Mouse (Mus musculus) CH12.LX (cell line): ENCODE measurements around the gene Gdf15. TPM values are rescaled to one million over a fixed set of nuclear protein-coding genes. Genes with fewer than 3 reads are reported as not detected.

Experiments used
- DNase-seq: peaks from one replicate; pipeline ENCODE4 v3.0.0-alpha.2; 2013; ENCODE audit errors: extremely low read depth
- H3K27ac ChIP-seq: 2 replicates; pipeline ENCODE4 v1.5.1; 2012; ENCODE audit warnings: low read depth, mild to moderate bottlenecking, control low read depth, moderate library complexity; ENCODE audit not compliant: insufficient read depth
- H3K27me3 ChIP-seq: replicated peaks from 2 replicates; pipeline ENCODE3; 2012; ENCODE audit warnings: inconsistent platforms
- H3K36me3 ChIP-seq, 2 experiments: replicated peaks in 1 of 2; 2 replicates each; pipeline versions ENCODE3 to v1.6.1; 2012; ENCODE audit warnings: inconsistent platforms in 1 of 2, low read length in 1 of 2, mild to moderate bottlenecking in 1 of 2, mixed read lengths in 1 of 2, moderate library complexity in 1 of 2; ENCODE audit not compliant: control insufficient read depth in 1 of 2, insufficient read depth in 1 of 2
- H3K4me1 ChIP-seq, 2 experiments: 2 replicates each; pipeline ENCODE4 v1.6.1; 2012; ENCODE audit warnings: inconsistent platforms in 1 of 2, moderate library complexity in 1 of 2; ENCODE audit not compliant: insufficient read depth in 2 of 2, control insufficient read depth in 1 of 2
- H3K4me2 ChIP-seq: 2 replicates; pipeline ENCODE4 v1.6.1; 2012; ENCODE audit warnings: low read depth, mild to moderate bottlenecking, control low read depth; ENCODE audit not compliant: poor library complexity, insufficient read depth, severe bottlenecking
- H3K4me3 ChIP-seq, 3 experiments: fragments of 150-350 bp in 1 of 3; sonication (generic) in 1 of 3; replicated peaks in 1 of 3; 2 replicates each; pipeline versions ENCODE3 to v1.5.1; 2011 to 2012; ENCODE audit warnings: low read depth in 2 of 3, low read length in 2 of 3, mild to moderate bottlenecking in 2 of 3, moderate library complexity in 2 of 3, control low read depth in 1 of 3, improper control_type of control experiment in 1 of 3, inconsistent platforms in 1 of 3, mixed read lengths in 1 of 3; ENCODE audit not compliant: poor library complexity in 1 of 3
- H3K79me2 ChIP-seq: replicated peaks from 2 replicates; pipeline ENCODE4 v1.6.1; 2012; ENCODE audit warnings: mild to moderate bottlenecking, moderate library complexity; ENCODE audit not compliant: control insufficient read depth, poor library complexity, insufficient read depth, severe bottlenecking; ENCODE audit errors: extremely low read depth
- H3K9ac ChIP-seq: 2 replicates; pipeline ENCODE4 v1.6.1; 2012; ENCODE audit warnings: low read depth, mild to moderate bottlenecking, control low read depth, moderate library complexity; ENCODE audit not compliant: insufficient read depth
- H3K9me3 ChIP-seq: replicated peaks from 2 replicates; pipeline ENCODE3; 2012; ENCODE audit warnings: low read length, inconsistent platforms, mixed read lengths
- CHD1 ChIP-seq: IDR thresholded peaks from 2 replicates; pipeline ENCODE4 v1.6.1; 2012; ENCODE audit warnings: low read depth, low read length, improper control_type of control experiment, inconsistent platforms
- CHD2 ChIP-seq: IDR thresholded peaks from 2 replicates; pipeline ENCODE4 v1.6.1; 2011; ENCODE audit warnings: low read length, improper control_type of control experiment
- CTCF ChIP-seq, 2 experiments: IDR thresholded peaks in 1 of 2; conservative IDR thresholded peaks in 1 of 2; 2 replicates each; pipeline ENCODE4 v1.5.1; 2011 to 2012; ENCODE audit warnings: low read depth in 2 of 2, low read length in 2 of 2, improper control_type of control experiment in 1 of 2, inconsistent platforms in 1 of 2, mild to moderate bottlenecking in 1 of 2, moderate library complexity in 1 of 2
- EP300 ChIP-seq: IDR thresholded peaks from 2 replicates; pipeline ENCODE4 v1.6.1; 2011; ENCODE audit warnings: low read length, improper control_type of control experiment
- ETS1 ChIP-seq: conservative IDR thresholded peaks from 2 replicates; pipeline ENCODE4 v1.6.1; 2012; ENCODE audit warnings: low read depth, mild to moderate bottlenecking, inconsistent platforms, low read length, improper control_type of control experiment, moderate library complexity
- GABPA ChIP-seq: IDR thresholded peaks from 2 replicates; pipeline ENCODE4 v1.6.1; 2012; ENCODE audit warnings: low read depth, low read length, improper control_type of control experiment, inconsistent platforms; ENCODE audit not compliant: insufficient replicate concordance
- IRF4 ChIP-seq: IDR thresholded peaks from 2 replicates; pipeline ENCODE4 v1.6.1; 2014; ENCODE audit warnings: low read depth, mild to moderate bottlenecking, inconsistent platforms, low read length, improper control_type of control experiment
- JUN ChIP-seq: IDR thresholded peaks from 2 replicates; pipeline ENCODE4 v1.6.1; 2011; ENCODE audit warnings: low read depth, mild to moderate bottlenecking, low read length, improper control_type of control experiment, moderate library complexity; ENCODE audit not compliant: insufficient read depth
- JUND ChIP-seq: conservative IDR thresholded peaks from 2 replicates; pipeline ENCODE4 v1.6.1; 2011; ENCODE audit warnings: low read depth, low read length, improper control_type of control experiment
- KAT2A ChIP-seq: IDR thresholded peaks from 2 replicates; pipeline ENCODE4 v1.6.1; 2012; ENCODE audit warnings: low read length, improper control_type of control experiment, inconsistent platforms; ENCODE audit not compliant: insufficient replicate concordance
- MAFK ChIP-seq: IDR thresholded peaks from 2 replicates; pipeline ENCODE4 v1.6.1; 2011; ENCODE audit warnings: low read length, improper control_type of control experiment; ENCODE audit not compliant: insufficient replicate concordance
- MAX ChIP-seq: IDR thresholded peaks from 2 replicates; pipeline ENCODE4 v1.6.1; 2011; ENCODE audit warnings: low read length, improper control_type of control experiment
- MAZ ChIP-seq: IDR thresholded peaks from 2 replicates; pipeline ENCODE4 v1.6.1; 2012; ENCODE audit warnings: low read depth, mild to moderate bottlenecking, inconsistent platforms, low read length, improper control_type of control experiment, moderate library complexity
- NELFE ChIP-seq: IDR thresholded peaks from 2 replicates; pipeline ENCODE4 v1.6.1; 2011; ENCODE audit warnings: low read depth, low read length, improper control_type of control experiment
- NRF1 ChIP-seq: IDR thresholded peaks from 2 replicates; pipeline ENCODE4 v1.6.1; 2014; ENCODE audit warnings: low read depth, mild to moderate bottlenecking, inconsistent platforms, low read length, improper control_type of control experiment, moderate library complexity
- PAX5 ChIP-seq: IDR thresholded peaks from 2 replicates; pipeline ENCODE4 v1.6.1; 2012; ENCODE audit warnings: low read length, inconsistent platforms, mixed read lengths
- POLR2A ChIP-seq: IDR thresholded peaks from 2 replicates; pipeline ENCODE4 v1.6.1; 2011; ENCODE audit warnings: low read depth, mild to moderate bottlenecking, improper control_type of control experiment, low read length
- RAD21 ChIP-seq: IDR thresholded peaks from 2 replicates; pipeline ENCODE4 v1.6.1; 2011; ENCODE audit warnings: low read depth, mild to moderate bottlenecking, low read length, improper control_type of control experiment, moderate library complexity
- RCOR1 ChIP-seq: conservative IDR thresholded peaks from 2 replicates; pipeline ENCODE4 v1.6.1; 2012; ENCODE audit warnings: low read depth, mild to moderate bottlenecking, inconsistent platforms, low read length, improper control_type of control experiment
- SIN3A ChIP-seq: IDR thresholded peaks from 2 replicates; pipeline ENCODE4 v1.6.1; 2012; ENCODE audit warnings: low read length, improper control_type of control experiment, inconsistent platforms
- SMC3 ChIP-seq: IDR thresholded peaks from 2 replicates; pipeline ENCODE4 v1.6.1; 2011; ENCODE audit warnings: low read depth, low read length, improper control_type of control experiment
- TBP ChIP-seq: conservative IDR thresholded peaks from 2 replicates; pipeline ENCODE4 v1.6.1; 2011; ENCODE audit warnings: low read depth, low read length, improper control_type of control experiment
- UBTF ChIP-seq: IDR thresholded peaks from 2 replicates; pipeline ENCODE4 v1.6.1; 2012; ENCODE audit warnings: low read depth, mild to moderate bottlenecking, inconsistent platforms, low read length, improper control_type of control experiment, moderate library complexity
- USF1 ChIP-seq: IDR thresholded peaks from 2 replicates; pipeline ENCODE4 v1.6.1; 2014; ENCODE audit warnings: low read depth, mild to moderate bottlenecking, inconsistent platforms, low read length, improper control_type of control experiment
- USF2 ChIP-seq: conservative IDR thresholded peaks from 2 replicates; pipeline ENCODE4 v1.6.1; 2011; ENCODE audit warnings: low read depth, low read length, improper control_type of control experiment
- ZKSCAN1 ChIP-seq: IDR thresholded peaks from 2 replicates; pipeline ENCODE4 v1.6.1; 2012; ENCODE audit warnings: low read depth, inconsistent platforms, low read length, improper control_type of control experiment, borderline replicate concordance
- ZMIZ1 ChIP-seq: IDR thresholded peaks from 2 replicates; pipeline ENCODE4 v1.6.1; 2012; ENCODE audit warnings: low read depth, mild to moderate bottlenecking, inconsistent platforms, low read length, improper control_type of control experiment
- dilution Hi-C: fragments of 300-500 bp; cut with MboI; formaldehyde crosslinking; loops from 2 replicates; pipeline ENCODE4 v1.14.3; 2020; ENCODE audit warnings: low sequenced_read_pairs; ENCODE audit not compliant: extremely low pct_unique_long_range_greater_than_20kb, extremely low pct_ligation_motif_present
- in situ Hi-C: fragments of 300-500 bp; cut with MboI; formaldehyde crosslinking; loops from 3 replicates; pipeline ENCODE4 v1.14.3; 2019; ENCODE audit warnings: low sequenced_read_pairs, low pct_ligation_motif_present, low pct_unique_long_range_greater_than_20kb, mixed read lengths
- polyA plus RNA-seq: library from polyadenylated mRNA; unstranded; fragments of >175 nt; gene quantifications from 2 replicates; pipeline ENCODE4 v1.2.1, GENCODE M21; 2012; ENCODE audit warnings: low read depth; ENCODE audit not compliant: insufficient read length
- total RNA-seq, 2 experiments: library from RNA; depleted of rRNA; stranded (reverse); fragments of 300-350 nt in 1 of 2; fragments of >200 nt in 1 of 2; gene quantifications; 2 replicates each; pipeline ENCODE4 v1.2.3; 2012 to 2014

Gene Gdf15
- total and polyA plus RNA-seq, 3 experiments, result 0.16 to 0.21 TPM; not detected in 1

- TF ChIP-seq ETS1, result peak; percentile 64
Observed at GRCm38 (mm10) chr8:70629574-70630531, 2.4 kb downstream of the Gdf15 start (continued).

- Histone ChIP-seq H3K4me3 (peak overlapping the region in 1 of 3 experiments; percentile 32), H3K9ac (no peak overlapping the region; the same call in 1 of the 2 replicates), H3K27ac (no peak overlapping the region), H3K9me3 (peaks cover 10% of the 10 kb centered on the region), H3K27me3 (no peaks in the 10 kb centered on the region), H3K4me1 (peaks cover 12 to 50% of the 10 kb centered on the region in 2 experiments), H3K79me2 (no peaks in the 10 kb centered on the region), H3K36me3 (no peaks in the 10 kb centered on the region), H3K4me2 (peak overlapping the region; percentile 8)
- in situ Hi-C loops (no loop called here), dilution Hi-C loops (no loop called here)
- no peak for DNase-seq
- no peak for TF ChIP-seq JUND
- no peak for TF ChIP-seq USF2
- no peak for TF ChIP-seq RCOR1
- TF ChIP-seq SIN3A, result no peak
- no peak for TF ChIP-seq GABPA
- no peak for TF ChIP-seq MAZ
- no peak for TF ChIP-seq MAFK
- no peak for TF ChIP-seq KAT2A
- TF ChIP-seq CHD2, result no peak
- no peak for TF ChIP-seq NRF1
- TF ChIP-seq IRF4, result no peak
- no peak for TF ChIP-seq ZMIZ1
- TF ChIP-seq SMC3, result no peak
- TF ChIP-seq POLR2A, result no peak
- no peak for TF ChIP-seq EP300
Observed at GRCm38 (mm10) chr8:70628986-70629490, 3.2 kb downstream of the Gdf15 start.

GRCm38 (mm10) chr8:70627041-70627440, 5.2 kb downstream of the Gdf15 start:
- no peak for DNase-seq
- TF ChIP-seq ETS1 (no peak), KAT2A (no peak), NRF1 (no peak), CHD2 (no peak), USF1 (no peak), CTCF (conservative IDR thresholded peaks at IDR 0.05 in 1 of 2, IDR thresholded peaks at IDR 0.05 in 1 of 2; ENCODE audit: low read depth in 2 of 2, low read length in 2 of 2) (no peak), SMC3 (no peak), MAX (no peak), TBP (no peak), GABPA (no peak), RAD21 (no peak), SIN3A (no peak), EP300 (no peak), ZMIZ1 (no peak), CHD1 (no peak), UBTF (no peak), JUN (no peak), ZKSCAN1 (no peak), NELFE (no peak), PAX5 (no peak)
- Histone ChIP-seq H3K36me3 (no peaks in the 10 kb centered on the region), H3K79me2 (no peaks in the 10 kb centered on the region), H3K4me3 (no peak overlapping the region), H3K27ac (no peak overlapping the region), H3K4me1 (peaks cover 3 to 35% of the 10 kb centered on the region in 2 experiments), H3K9me3 (peaks cover 10% of the 10 kb centered on the region), H3K27me3 (no peaks in the 10 kb centered on the region), H3K4me2 (no peak overlapping the region), H3K9ac (no peak overlapping the region)
- dilution Hi-C loops, result no loop called here
- in situ Hi-C loops, result no loop called here
